ENCODE assay signal across 8 mouse cellular contexts in genomic region chr13:51643924-51644828, GRCm38 (mm10). TPM values are rescaled to one million over a fixed set of nuclear protein-coding genes. Genes with fewer than 3 reads are reported as not detected.
DNase-seq lines count a peak whose midpoint lies in the region; ATAC-seq and TF ChIP-seq lines count a peak whose summit lies in the region.

No protein-coding gene starts in this region.

- WGBS in cerebellum, adult 2 months = 48% methylated on average over 20 of the region's 20 CpGs
- 45% methylated on average over 20 of the region's 20 CpGs for WGBS in intestine, embryonic 16.5 days
- 42% methylated on average over 20 of the region's 20 CpGs for WGBS in olfactory bulb, adult 2 months

- H3K9ac ChIP-seq in intestine, embryonic 16.5 days (ENCODE audit: low read depth, low read length) = peak overlapping the region; percentile 74

- H3K9me3 ChIP-seq in intestine, embryonic 16.5 days (ENCODE audit: control insufficient read depth, low read length) = no peaks in the 10 kb centered on the region

- no peak overlapping the region for H3K27ac ChIP-seq in cerebellum, adult 2 months (ENCODE audit: insufficient read depth, low read length)
- H3K27ac ChIP-seq in intestine, embryonic 16.5 days (ENCODE audit: low read length) = peak overlapping the region; percentile 68
- H3K27ac ChIP-seq in olfactory bulb, adult 2 months (ENCODE audit: insufficient read depth, low read depth, low read length) = peak overlapping the region; percentile 13; the same call in 1 of the 2 replicates

- no peaks in the 10 kb centered on the region for H3K36me3 ChIP-seq in intestine, embryonic 16.5 days (ENCODE audit: control insufficient read depth, insufficient read depth, low read length)

- H3K4me1 ChIP-seq in cerebellum, adult 2 months (ENCODE audit: control insufficient read depth, insufficient read depth, low read length) = no peaks in the 10 kb centered on the region
- H3K4me1 ChIP-seq in intestine, embryonic 16.5 days (ENCODE audit: control insufficient read depth, insufficient read depth, low read length) = peaks cover 18% of the 10 kb centered on the region
- peaks cover 7% of the 10 kb centered on the region for H3K4me1 ChIP-seq in olfactory bulb, adult 2 months (ENCODE audit: control insufficient read depth, insufficient read depth, low read length)

- peak; percentile 12; the same call in 1 of the 2 replicates for ATAC-seq in intestine, embryonic 16.5 days
- no peak for ATAC-seq in megakaryocyte-erythroid progenitor cell, adult 5-6 weeks (replicated peaks; ENCODE audit: low FRiP score, low TSS enrichment, poor library complexity, severe bottlenecking)

- peak overlapping the region; percentile 60 for H3K4me2 ChIP-seq in intestine, embryonic 16.5 days (ENCODE audit: low read depth, low read length)

- peak overlapping the region; percentile 69 for H3K4me3 ChIP-seq in cerebellum, adult 2 months (replicated peaks; ENCODE audit: insufficient read depth, low read depth, low read length)
- H3K4me3 ChIP-seq in intestine, embryonic 16.5 days (ENCODE audit: low read length) = peak overlapping the region; percentile 78
- H3K4me3 ChIP-seq in olfactory bulb, adult 2 months (ENCODE audit: insufficient read depth, low read depth, low read length) = peak overlapping the region; percentile 65

- DNase-seq in cerebellum, adult 2 months = no peak
- DNase-seq in cerebellum, adult 11-12 months = no peak
- DNase-seq in spleen, postnatal 10 days (ENCODE audit: low spot score in 2 of 2) = peak; percentile 17 to 23
- DNase-seq in spleen, adult 18-20 months = no peak
- no peak for DNase-seq in layer of hippocampus, postnatal 10 days (ENCODE audit: low spot score in 2 of 2)

- TF ChIP-seq POLR2A in cerebellum, adult 2 months (IDR thresholded peaks at IDR 0.05; ENCODE audit: borderline replicate concordance, insufficient read depth, low read length) = no peak
- TF ChIP-seq POLR2A in olfactory bulb, adult 2 months (IDR thresholded peaks at IDR 0.05; ENCODE audit: insufficient read depth, low read depth, low read length) = no peak

- H3K27me3 ChIP-seq in cerebellum, adult 2 months (ENCODE audit: control insufficient read depth, insufficient read depth, low read length) = no peaks in the 10 kb centered on the region
- no peaks in the 10 kb centered on the region for H3K27me3 ChIP-seq in intestine, embryonic 16.5 days (replicated peaks; ENCODE audit: control insufficient read depth, insufficient read depth, low read length)

- no peak for TF ChIP-seq CTCF in cerebellum, adult 2 months (IDR thresholded peaks at IDR 0.05; ENCODE audit: borderline replicate concordance, insufficient read depth, low read depth, low read length)
- no peak for TF ChIP-seq CTCF in olfactory bulb, adult 2 months (IDR thresholded peaks at IDR 0.05; ENCODE audit: insufficient read depth, low read depth, low read length)

RNA-seq across cellular contexts. Expression of gene Cks2, which starts 0.9 kb away (rescaled TPM):
- polyA plus RNA-seq in cerebellum, adult 2 months (2012; rRNA removed) = 4.2 and 5.5 TPM in 2 replicates
- 247 and 266 TPM in 2 replicates for polyA plus RNA-seq in intestine, embryonic 16.5 days (2015; fragmentation: Nextera tagmentation; extraction: Ambion mirVana)
- not detected in 2 replicates for polyA plus RNA-seq in olfactory bulb, adult 2 months (2012; ENCODE audit: insufficient read depth, insufficient read length, low replicate concordance, missing spikeins)
- 1 to 10 TPM; 6.4 to 7.7 TPM for total RNA-seq in layer of hippocampus, postnatal 10 days (2021)
- total RNA-seq in megakaryocyte-erythroid progenitor cell, adult 5-6 weeks (2014; fragmentation: Nextera tagmentation) = 342 and 430 TPM in 2 replicates
- total RNA-seq in megakaryocyte-erythroid progenitor cell, adult 5-6 weeks (2017) = 275 and 355 TPM in 2 replicates

RNA-seq across cellular contexts. Expression of gene Secisbp2, which starts 7.3 kb away (rescaled TPM):
- 27.6 and 29.8 TPM in 2 replicates for polyA plus RNA-seq in cerebellum, adult 2 months (2012; rRNA removed)
- 23.7 and 28.9 TPM in 2 replicates for polyA plus RNA-seq in intestine, embryonic 16.5 days (2015; fragmentation: Nextera tagmentation; extraction: Ambion mirVana)
- not detected in 2 replicates for polyA plus RNA-seq in olfactory bulb, adult 2 months (2012; ENCODE audit: insufficient read depth, insufficient read length, low replicate concordance, missing spikeins)
- total RNA-seq in layer of hippocampus, postnatal 10 days (2021) = 10 to 100 TPM; 16.8 to 18.0 TPM
- total RNA-seq in megakaryocyte-erythroid progenitor cell, adult 5-6 weeks (2014; fragmentation: Nextera tagmentation) = 33.2 and 41.6 TPM in 2 replicates
- total RNA-seq in megakaryocyte-erythroid progenitor cell, adult 5-6 weeks (2017) = 29.6 and 31.8 TPM in 2 replicates

Comparison
In these comparisons a context has a peak if more than half of its experiments do, and no peak if none do; other contexts are left out.
1. DNase-seq: peak in spleen, postnatal 10 days (2 of 2); none in cerebellum, adult 2 months (0 of 2), cerebellum, adult 11-12 months (single experiment), spleen, adult 18-20 months (0 of 2) and layer of hippocampus, postnatal 10 days (0 of 2).
2. RNA of gene Cks2, which starts 0.9 kb away (polyA plus RNA-seq): 247 to 266 TPM in intestine, embryonic 16.5 days; 4.2 to 5.5 TPM in cerebellum, adult 2 months and not detected in olfactory bulb, adult 2 months; every median in the first group is over 10 times any median in the second.
3. Peak in every context shown above with its lines, with median percentiles within 50 percentile points of each other: H3K4me3 ChIP-seq.